Mouse (Mus musculus): Measurements from ENCODE around the gene Kpna7.

DNA sequence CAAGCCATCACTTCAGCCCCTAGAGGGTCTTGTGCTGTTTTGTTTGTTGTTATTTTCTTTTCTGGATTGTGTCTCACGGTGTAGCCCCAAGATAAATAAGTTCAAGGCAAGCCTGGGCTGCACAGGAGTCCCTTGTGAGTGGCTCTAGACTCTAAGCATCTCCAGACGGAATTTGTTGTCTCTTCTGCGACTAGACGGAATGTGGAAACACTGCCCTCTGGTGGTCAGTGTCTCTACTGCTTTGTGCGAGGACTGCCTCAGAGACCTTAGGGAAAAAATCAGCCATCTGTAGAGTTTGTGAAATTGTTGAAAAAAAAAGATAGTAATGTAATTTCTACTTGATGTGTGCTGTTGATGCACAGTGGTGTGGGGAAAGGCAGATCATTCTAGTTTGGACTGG lies 14.1 kb downstream of the Kpna7 start:
- TF ChIP-seq CTCF (IDR thresholded peaks at IDR 0.05) (peak; percentile 88), EP300 (IDR thresholded peaks at IDR 0.05) (no peak)

Data from lung, postnatal 0 days (tissue).